In genomic region chr19:5567180-5567533, GRCm38 (mm10) we compare ENCODE assay signal across 8 mouse cellular contexts. TPM values are rescaled to one million over a fixed set of nuclear protein-coding genes. Genes with fewer than 3 reads are reported as not detected.
DNase-seq lines count a peak whose midpoint lies in the region; ATAC-seq lines count a peak whose summit lies in the region.

No protein-coding gene starts in this region.

- 2% methylated on average over 25 of the region's 26 CpGs for WGBS in limb, embryonic 15.5 days

- peaks cover 42% of the 10 kb centered on the region for H3K4me1 ChIP-seq in erythroblast, embryonic 14.5 days (ENCODE audit: control insufficient read depth)
- H3K4me1 ChIP-seq in limb, embryonic 15.5 days, result peaks cover 21% of the 10 kb centered on the region

- DNase-seq in urinary bladder, postnatal 14 days (ENCODE audit: low spot score), result peak; percentile 31
- no peak for DNase-seq in urinary bladder, adult 2 months (ENCODE audit: low spot score)
- no peak for DNase-seq in ovary, postnatal 10 days (ENCODE audit: low spot score)
- DNase-seq in right cerebral cortex, postnatal 10 days (ENCODE audit: low spot score in 2 of 2), result no peak
- DNase-seq in kidney, postnatal 10 days, result no peak

- no peak for ATAC-seq in erythroblast, adult 5-6 weeks (replicated peaks; ENCODE audit: low FRiP score, poor library complexity, severe bottlenecking)
- ATAC-seq in limb, embryonic 15.5 days (ENCODE audit: insufficient number of reproducible peaks, low FRiP score, low TSS enrichment, low read depth), result peak; percentile 26

- peak overlapping the region; percentile 85 for H3K27ac ChIP-seq in limb, embryonic 15.5 days

- peaks cover 52% of the 10 kb centered on the region for H3K27me3 ChIP-seq in erythroblast, embryonic 14.5 days (ENCODE audit: control insufficient read depth)
- peaks cover 39% of the 10 kb centered on the region for H3K27me3 ChIP-seq in limb, embryonic 15.5 days

- no peaks in the 10 kb centered on the region for H3K9me3 ChIP-seq in erythroblast, embryonic 14.5 days (ENCODE audit: control insufficient read depth, low read length)
- no peaks in the 10 kb centered on the region for H3K9me3 ChIP-seq in limb, embryonic 15.5 days

- peak overlapping the region; percentile 80 for H3K4me3 ChIP-seq in erythroblast, embryonic 14.5 days (replicated peaks)
- H3K4me3 ChIP-seq in limb, embryonic 15.5 days, result peak overlapping the region; percentile 76

- H3K36me3 ChIP-seq in erythroblast, embryonic 14.5 days (ENCODE audit: control insufficient read depth), result peaks cover 22% of the 10 kb centered on the region
- H3K36me3 ChIP-seq in limb, embryonic 15.5 days, result peaks cover 14% of the 10 kb centered on the region

- H3K4me2 ChIP-seq in limb, embryonic 15.5 days, result peak overlapping the region; percentile 98

- peak overlapping the region; percentile 53 for H3K9ac ChIP-seq in limb, embryonic 15.5 days

RNA-seq across cellular contexts. Expression of gene Ap5b1, which starts 0.7 kb away (rescaled TPM):
- 0.19 and 0.20 TPM in 2 replicates for polyA plus RNA-seq in erythroblast, embryonic 14.5 days (2012)
- 2.9 and 5.2 TPM in 2 replicates for total RNA-seq in erythroblast, adult 5-6 weeks (2015; ENCODE audit: low replicate concordance)
- 1.8 and 4.7 TPM in 2 replicates for total RNA-seq in erythroblast, adult 5-6 weeks (2017; ENCODE audit: low replicate concordance)
- polyA plus RNA-seq in urinary bladder, adult 2 months (2012; rRNA removed), result 4.8 and 7.1 TPM in 2 replicates
- polyA plus RNA-seq in limb, embryonic 15.5 days (2015; fragmentation: Nextera tagmentation; extraction: Ambion mirVana), result 4.3 and 4.4 TPM in 2 replicates

RNA-seq across cellular contexts. Expression of gene Ovol1, which starts 6.7 kb away (rescaled TPM):
- polyA plus RNA-seq in erythroblast, embryonic 14.5 days (2012), result 0.01 TPM in 2 replicates
- total RNA-seq in erythroblast, adult 5-6 weeks (2015; ENCODE audit: low replicate concordance), result not detected in 2 replicates
- total RNA-seq in erythroblast, adult 5-6 weeks (2017; ENCODE audit: low replicate concordance), result not detected in 2 replicates
- 4.7 and 5.1 TPM in 2 replicates for polyA plus RNA-seq in urinary bladder, adult 2 months (2012; rRNA removed)
- 30.1 and 30.3 TPM in 2 replicates for polyA plus RNA-seq in limb, embryonic 15.5 days (2015; fragmentation: Nextera tagmentation; extraction: Ambion mirVana)

RNA-seq across cellular contexts. Expression of gene Rnaseh2c, which starts 34.5 kb away (rescaled TPM):
- 82.8 and 90.8 TPM in 2 replicates for polyA plus RNA-seq in erythroblast, embryonic 14.5 days (2012)
- 14.4 and 52.2 TPM in 2 replicates for total RNA-seq in erythroblast, adult 5-6 weeks (2015; ENCODE audit: low replicate concordance)
- 19.3 and 79.3 TPM in 2 replicates for total RNA-seq in erythroblast, adult 5-6 weeks (2017; ENCODE audit: low replicate concordance)
- 38.2 and 41.2 TPM in 2 replicates for polyA plus RNA-seq in urinary bladder, adult 2 months (2012; rRNA removed)
- polyA plus RNA-seq in limb, embryonic 15.5 days (2015; fragmentation: Nextera tagmentation; extraction: Ambion mirVana), result 115 and 116 TPM in 2 replicates

RNA-seq across cellular contexts. Expression of gene Kat5, which starts 42.9 kb away (rescaled TPM):
- 6.0 and 7.0 TPM in 2 replicates for polyA plus RNA-seq in erythroblast, embryonic 14.5 days (2012)
- 8.2 and 11.3 TPM in 2 replicates for total RNA-seq in erythroblast, adult 5-6 weeks (2015; ENCODE audit: low replicate concordance)
- total RNA-seq in erythroblast, adult 5-6 weeks (2017; ENCODE audit: low replicate concordance), result 22.0 and 28.9 TPM in 2 replicates
- polyA plus RNA-seq in urinary bladder, adult 2 months (2012; rRNA removed), result 60.1 and 67.7 TPM in 2 replicates
- 43.3 and 48.7 TPM in 2 replicates for polyA plus RNA-seq in limb, embryonic 15.5 days (2015; fragmentation: Nextera tagmentation; extraction: Ambion mirVana)

RNA-seq across cellular contexts. Expression of gene Snx32, which starts 56.8 kb away (rescaled TPM):
- polyA plus RNA-seq in erythroblast, embryonic 14.5 days (2012), result 1.3 and 1.5 TPM in 2 replicates
- total RNA-seq in erythroblast, adult 5-6 weeks (2015; ENCODE audit: low replicate concordance), result 1.9 and 2.9 TPM in 2 replicates
- 11.7 and 13.4 TPM in 2 replicates for total RNA-seq in erythroblast, adult 5-6 weeks (2017; ENCODE audit: low replicate concordance)
- 33.0 and 37.7 TPM in 2 replicates for polyA plus RNA-seq in urinary bladder, adult 2 months (2012; rRNA removed)
- 9.4 and 10.3 TPM in 2 replicates for polyA plus RNA-seq in limb, embryonic 15.5 days (2015; fragmentation: Nextera tagmentation; extraction: Ambion mirVana)
